Mouse (Mus musculus) intestine, embryonic 16.5 days (tissue): ENCODE measurements around the gene Samd4. TPM values are rescaled to one million over a fixed set of nuclear protein-coding genes. Genes with fewer than 3 reads are reported as not detected.

Experiments
- ATAC-seq: fragments of 200-750 bp; cut with Nextera tagmentation; 2 replicates; pipeline ENCODE4 v1.8.0; 2017; ENCODE audit warnings: moderate TSS enrichment, moderate library complexity
- H3K27ac ChIP-seq: fragments of 300-500 bp; sonication (generic); 2 replicates; pipeline ENCODE4 v1.5.1; 2014; ENCODE audit warnings: mild to moderate bottlenecking, low read length
- H3K27me3 ChIP-seq: fragments of 300-500 bp; sonication (generic); replicated peaks from 2 replicates; pipeline ENCODE4 v1.6.1; 2014; ENCODE audit warnings: low read length, control low read depth, mixed read lengths; ENCODE audit not compliant: control insufficient read depth, insufficient read depth
- H3K36me3 ChIP-seq: fragments of 300-500 bp; sonication (generic); 2 replicates; pipeline ENCODE4 v1.6.1; 2014; ENCODE audit warnings: low read length, control low read depth; ENCODE audit not compliant: control insufficient read depth, insufficient read depth
- H3K4me1 ChIP-seq: fragments of 300-500 bp; sonication (generic); 2 replicates; pipeline ENCODE4 v1.6.1; 2014; ENCODE audit warnings: low read length, control low read depth, mixed read lengths; ENCODE audit not compliant: control insufficient read depth, insufficient read depth
- H3K4me2 ChIP-seq: fragments of 300-500 bp; sonication (generic); 2 replicates; pipeline ENCODE4 v1.6.1; 2014; ENCODE audit warnings: low read depth, low read length, control low read depth
- H3K4me3 ChIP-seq: fragments of 300-500 bp; sonication (generic); 2 replicates; pipeline ENCODE4 v1.5.1; 2014; ENCODE audit warnings: mild to moderate bottlenecking, low read length
- H3K9ac ChIP-seq: fragments of 300-500 bp; sonication (generic); 2 replicates; pipeline ENCODE4 v1.6.1; 2014; ENCODE audit warnings: low read depth, low read length
- H3K9me3 ChIP-seq: fragments of 300-500 bp; sonication (generic); 2 replicates; pipeline ENCODE4 v1.6.1; 2016; ENCODE audit warnings: low read length, control low read depth; ENCODE audit not compliant: control insufficient read depth
- whole genome bisulfite sequencing: fragments of 180-500 bp; shearing (Covaris S2); extraction: QIAGEN DNeasy Blood & Tissue Kit; methylation state at CpG from one replicate; pipeline ENCODE4 v1.1.7; 2014; 5-methylcytosine and 5-hydroxymethylcytosine counted together
- polyA plus RNA-seq: library from polyadenylated mRNA; unstranded; fragments of >200 nt; fragmentation: Nextera tagmentation; extraction: Ambion mirVana; gene quantifications from 2 replicates; pipeline ENCODE4 v1.2.1, GENCODE M21; 2015

Gene Samd4
- polyA plus RNA-seq, 1 experiment from 2014 or later, result 4.2 TPM

DNA sequence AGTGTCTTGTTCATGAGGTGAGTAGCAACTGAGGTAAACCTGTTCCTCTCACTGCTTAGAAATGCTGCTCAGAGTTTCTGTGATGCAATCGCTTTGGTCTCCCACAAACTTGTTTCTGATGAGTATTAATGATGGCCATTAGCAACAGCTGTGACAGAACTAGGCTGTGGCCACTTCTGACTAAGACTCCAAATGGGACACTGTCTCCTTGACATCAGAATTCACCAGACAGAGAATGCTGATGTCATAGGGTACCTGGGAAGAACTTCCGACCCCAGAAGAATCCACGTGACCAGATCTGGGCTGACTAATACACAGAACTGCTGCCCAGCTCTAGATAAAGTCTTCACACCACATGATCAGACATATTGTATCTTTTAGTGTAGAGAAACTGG lies 194.9 kb downstream of the Samd4 start:
- H3K4me3 ChIP-seq, result no peak overlapping the region
- no peak overlapping the region for H3K4me2 ChIP-seq
- H3K9ac ChIP-seq, result no peak overlapping the region
- WGBS, result 87% methylated on average over 3 of the region's 3 CpGs
- no peaks in the 10 kb centered on the region for H3K9me3 ChIP-seq
- no peak for ATAC-seq
- H3K27me3 ChIP-seq, result no peaks in the 10 kb centered on the region
- H3K36me3 ChIP-seq, result no peaks in the 10 kb centered on the region
- no peaks in the 10 kb centered on the region for H3K4me1 ChIP-seq
- no peak overlapping the region for H3K27ac ChIP-seq

GRCm38 (mm10) chr14:47079911-47080310 lies 197.3 kb downstream of the Samd4 start:
- H3K27me3 ChIP-seq, result no peaks in the 10 kb centered on the region
- H3K4me1 ChIP-seq, result no peaks in the 10 kb centered on the region
- H3K9ac ChIP-seq, result no peak overlapping the region
- H3K4me2 ChIP-seq, result no peak overlapping the region
- ATAC-seq, result no peak
- no peaks in the 10 kb centered on the region for H3K36me3 ChIP-seq
- H3K9me3 ChIP-seq, result no peaks in the 10 kb centered on the region
- H3K4me3 ChIP-seq, result no peak overlapping the region
- no peak overlapping the region for H3K27ac ChIP-seq
- 93% methylated on average over 7 of the region's 7 CpGs for WGBS

- WGBS, result 64% methylated on average over 9 of the region's 9 CpGs
- Histone ChIP-seq H3K9me3 (no peaks in the 10 kb centered on the region), H3K27me3 (no peaks in the 10 kb centered on the region), H3K36me3 (no peaks in the 10 kb centered on the region), H3K4me3 (no peak overlapping the region), H3K9ac (no peak overlapping the region), H3K27ac (no peak overlapping the region), H3K4me1 (peaks cover 4% of the 10 kb centered on the region; the same call in 1 of the 2 replicates), H3K4me2 (no peak overlapping the region)
- ATAC-seq, result no peak
These were observed 200.7 kb downstream of the Samd4 start for GRCm38 (mm10) chr14:47083311-47083710.

DNA sequence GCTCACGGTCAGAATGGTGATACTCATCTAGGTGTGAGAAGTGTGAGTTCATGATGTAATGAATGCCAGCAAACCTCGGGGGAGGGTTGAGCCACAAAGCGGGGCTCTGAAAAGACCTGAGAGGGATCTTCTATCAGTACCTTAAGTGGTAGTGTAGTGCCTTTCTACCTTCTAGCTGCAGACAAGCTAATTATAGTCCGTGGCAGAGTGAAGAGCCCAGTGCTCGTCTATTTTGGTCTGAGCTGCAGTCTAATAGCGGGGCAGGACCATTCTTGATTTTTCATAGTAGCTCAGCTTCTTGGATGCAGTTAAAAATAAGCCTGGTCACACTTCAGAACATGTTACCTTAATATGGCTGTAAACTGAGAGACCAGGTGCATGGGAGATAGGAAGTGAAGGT lies 201.2 kb downstream of the Samd4 start:
- Histone ChIP-seq H3K4me2 (no peak overlapping the region), H3K4me3 (no peak overlapping the region), H3K27me3 (no peaks in the 10 kb centered on the region), H3K36me3 (no peaks in the 10 kb centered on the region), H3K27ac (no peak overlapping the region), H3K4me1 (peaks cover 4% of the 10 kb centered on the region; the same call in 1 of the 2 replicates), H3K9ac (no peak overlapping the region), H3K9me3 (no peaks in the 10 kb centered on the region)
- ATAC-seq, result no peak
- 77% methylated on average over 6 of the region's 6 CpGs for WGBS

DNA sequence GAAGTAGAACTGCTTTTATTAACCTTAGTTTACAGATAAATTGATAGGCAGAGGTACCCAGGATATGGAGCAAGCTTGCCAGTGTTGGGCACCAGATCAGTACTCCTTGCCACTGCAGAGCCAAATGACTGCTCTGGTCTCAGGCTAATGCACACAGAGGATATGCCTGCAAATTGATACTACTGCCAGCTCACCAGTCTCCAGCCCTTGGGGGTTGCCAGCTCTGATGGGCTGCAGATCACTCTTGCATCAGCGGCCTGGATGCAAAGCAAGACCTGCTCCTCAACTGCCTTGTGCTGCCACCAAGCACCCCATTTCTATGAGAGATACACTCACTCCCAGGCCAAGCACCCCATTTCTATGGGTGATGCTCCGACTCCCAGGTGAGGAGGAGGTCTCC lies 202.0 kb downstream of the Samd4 start:
- peaks cover 4% of the 10 kb centered on the region; the same call in 1 of the 2 replicates for H3K4me1 ChIP-seq
- no peak overlapping the region for H3K4me3 ChIP-seq
- WGBS, result 91% methylated on average over 2 of the region's 2 CpGs
- H3K9ac ChIP-seq, result no peak overlapping the region
- no peak overlapping the region for H3K4me2 ChIP-seq
- no peaks in the 10 kb centered on the region for H3K27me3 ChIP-seq
- H3K27ac ChIP-seq, result no peak overlapping the region
- H3K36me3 ChIP-seq, result no peaks in the 10 kb centered on the region
- no peaks in the 10 kb centered on the region for H3K9me3 ChIP-seq
- ATAC-seq, result no peak

- H3K4me1 ChIP-seq, result peaks cover 4% of the 10 kb centered on the region; the same call in 1 of the 2 replicates
- H3K4me2 ChIP-seq, result no peak overlapping the region; the same call in 1 of the 2 replicates
- ATAC-seq, result no peak
- WGBS, result 61% methylated on average over 3 of the region's 3 CpGs
- no peak overlapping the region for H3K27ac ChIP-seq
- no peaks in the 10 kb centered on the region for H3K9me3 ChIP-seq
- no peaks in the 10 kb centered on the region for H3K27me3 ChIP-seq
- H3K4me3 ChIP-seq, result no peak overlapping the region
- H3K36me3 ChIP-seq, result no peaks in the 10 kb centered on the region
- no peak overlapping the region for H3K9ac ChIP-seq
These were observed 203.5 kb downstream of the Samd4 start for GRCm38 (mm10) chr14:47086123-47086522.

DNA sequence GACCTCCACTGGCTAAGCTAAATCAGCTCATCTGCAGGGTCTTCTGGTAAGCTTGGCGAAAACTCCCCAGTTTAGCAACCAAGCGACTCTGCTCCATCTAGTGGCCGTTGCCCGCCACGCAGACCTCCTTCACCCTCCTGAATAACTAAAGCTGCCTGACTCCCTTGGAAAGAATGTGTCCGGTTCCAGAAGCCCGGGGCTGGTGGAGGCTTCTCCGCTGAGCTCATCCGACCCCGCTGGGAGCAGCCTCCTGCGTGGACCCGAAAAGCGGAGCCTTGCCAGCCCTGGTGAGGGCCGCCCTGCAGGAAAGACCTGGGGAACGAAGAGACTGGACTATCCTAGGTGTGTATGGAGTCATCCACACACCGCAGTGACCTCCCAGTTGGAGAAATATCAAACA lies 204.1 kb downstream of the Samd4 start:
- H3K4me3 ChIP-seq, result peak overlapping the region; percentile 45
- H3K4me2 ChIP-seq, result peak overlapping the region; percentile 84
- no peak overlapping the region for H3K27ac ChIP-seq
- no peaks in the 10 kb centered on the region for H3K27me3 ChIP-seq
- H3K36me3 ChIP-seq, result no peaks in the 10 kb centered on the region
- WGBS, result 3% methylated on average over 16 of the region's 16 CpGs
- no peaks in the 10 kb centered on the region for H3K9me3 ChIP-seq
- ATAC-seq, result peak; percentile 83
- H3K4me1 ChIP-seq, result peaks cover 4% of the 10 kb centered on the region; the same call in 1 of the 2 replicates
- H3K9ac ChIP-seq, result peak overlapping the region; percentile 62

DNA sequence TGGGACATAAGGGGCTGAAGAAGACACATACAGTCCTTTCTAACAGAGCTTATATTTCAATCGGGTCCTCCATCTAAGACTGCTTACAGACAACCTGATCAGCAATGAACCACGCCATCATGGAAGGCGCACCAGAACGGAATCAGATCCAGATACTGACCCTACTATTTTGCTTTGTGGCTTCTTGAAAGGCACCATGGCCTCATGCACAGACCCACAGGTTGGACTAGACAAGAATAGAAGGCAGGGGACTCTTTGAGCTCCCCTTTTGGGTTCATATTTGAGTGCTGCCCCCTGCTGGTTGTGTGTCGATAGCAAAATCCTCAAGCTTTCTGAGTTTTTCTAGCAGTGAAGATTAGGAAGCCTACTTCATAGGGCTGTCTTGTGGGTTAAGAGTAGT lies 204.5 kb downstream of the Samd4 start:
- H3K27ac ChIP-seq, result no peak overlapping the region
- peak overlapping the region; percentile 45 for H3K4me3 ChIP-seq
- H3K9me3 ChIP-seq, result no peaks in the 10 kb centered on the region
- WGBS, result 30% methylated on average over 5 of the region's 5 CpGs
- H3K27me3 ChIP-seq, result no peaks in the 10 kb centered on the region
- peak overlapping the region; percentile 62 for H3K9ac ChIP-seq
- ATAC-seq, result peak; percentile 45
- no peaks in the 10 kb centered on the region for H3K36me3 ChIP-seq
- H3K4me1 ChIP-seq, result peaks cover 4% of the 10 kb centered on the region; the same call in 1 of the 2 replicates
- peak overlapping the region; percentile 84 for H3K4me2 ChIP-seq

GRCm38 (mm10) chr14:47087669-47088250 lies 205.1 kb downstream of the Samd4 start:
- Histone ChIP-seq H3K4me2 (no peak overlapping the region), H3K27me3 (no peaks in the 10 kb centered on the region), H3K9me3 (no peaks in the 10 kb centered on the region), H3K36me3 (no peaks in the 10 kb centered on the region), H3K27ac (no peak overlapping the region), H3K4me3 (no peak overlapping the region), H3K4me1 (peaks cover 4% of the 10 kb centered on the region; the same call in 1 of the 2 replicates), H3K9ac (no peak overlapping the region)
- no peak for ATAC-seq
- 70% methylated on average over 12 of the region's 12 CpGs for WGBS

DNA sequence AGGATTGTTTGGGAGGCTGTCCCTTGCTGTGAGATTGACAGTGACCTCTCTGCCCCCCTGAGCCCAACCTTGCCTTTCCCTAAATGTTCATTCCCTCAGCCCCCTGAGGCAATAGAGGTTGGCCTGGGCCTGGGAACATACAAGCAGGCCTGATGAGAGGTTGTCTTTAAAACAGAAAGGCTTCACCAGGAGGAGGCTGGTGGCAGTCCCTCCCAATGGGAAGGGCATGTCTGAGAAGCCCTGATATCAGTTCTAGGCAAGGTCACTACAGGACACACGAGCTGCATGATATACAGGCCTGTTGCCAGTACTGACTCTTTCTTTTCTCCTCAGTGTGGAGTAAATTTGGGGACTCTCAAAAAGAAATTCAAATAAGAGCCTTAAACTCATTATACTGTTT lies 205.7 kb downstream of the Samd4 start:
- Histone ChIP-seq H3K4me3 (no peak overlapping the region), H3K27ac (no peak overlapping the region), H3K9me3 (no peaks in the 10 kb centered on the region), H3K4me2 (no peak overlapping the region), H3K36me3 (no peaks in the 10 kb centered on the region), H3K9ac (no peak overlapping the region), H3K27me3 (no peaks in the 10 kb centered on the region), H3K4me1 (peaks cover 9% of the 10 kb centered on the region)
- WGBS, result 59% methylated on average over 1 of the region's 1 CpGs
- no peak for ATAC-seq
